Mouse (Mus musculus) right cerebral cortex, postnatal 14 days (tissue): ENCODE measurements around the gene Lix1l.
"Not testable (repeated sequence)": the region's sequence is repeated elsewhere in the genome, so short reads cannot be mapped to it uniquely, and the experiment has no call there.

Experiments
- DNase-seq: peaks from one replicate; pipeline ENCODE4 v3.0.0; 2022

Gene Lix1l

GRCm38 (mm10) chr3:96634928-96635879 lies 34.3 kb downstream of the Lix1l start, which contains the start of the genes Pex11b and Gm42957:
Gene Pex11b, plus strand, starts transcription at chr3:96635376.
Gene Gm42957, plus strand, starts transcription at chr3:96635474.
- peak; percentile 84 for DNase-seq

GRCm38 (mm10) chr3:96635906-96636305 lies 35.0 kb downstream of the Lix1l start:
- no peak for DNase-seq

- DNase-seq = no peak
Observed at GRCm38 (mm10) chr3:96636448-96636847, 35.5 kb downstream of the Lix1l start.

GRCm38 (mm10) chr3:96639219-96639618 lies 38.3 kb downstream of the Lix1l start:
- DNase-seq = peak; percentile 48

- peak; percentile 45 for DNase-seq
Observed at GRCm38 (mm10) chr3:96645018-96645649, 44.2 kb downstream of the Lix1l start, which contains the start of gene Itga10. Gene Itga10, plus strand, starts transcription at chr3:96645584.

- no peak for DNase-seq
Observed at GRCm38 (mm10) chr3:96647365-96647764, 46.4 kb downstream of the Lix1l start.

- DNase-seq = no peak
Observed at GRCm38 (mm10) chr3:96660901-96661300, 60.0 kb downstream of the Lix1l start.

- no peak for DNase-seq
Observed at GRCm38 (mm10) chr3:96662731-96663316, 61.9 kb downstream of the Lix1l start.

- DNase-seq = peak; percentile 86
Observed at GRCm38 (mm10) chr3:96663432-96664239, 62.7 kb downstream of the Lix1l start.

GRCm38 (mm10) chr3:96665732-96666363 lies 64.9 kb downstream of the Lix1l start:
- not testable (repeated sequence) for DNase-seq

GRCm38 (mm10) chr3:96666916-96667315 lies 66.0 kb downstream of the Lix1l start:
- DNase-seq = no peak

GRCm38 (mm10) chr3:96667316-96667715 lies 66.4 kb downstream of the Lix1l start:
- DNase-seq = no peak

GRCm38 (mm10) chr3:96668424-96669067 lies 67.6 kb downstream of the Lix1l start:
- no peak for DNase-seq

- peak; percentile 69 for DNase-seq
Observed at GRCm38 (mm10) chr3:96669727-96670468, 68.9 kb downstream of the Lix1l start, which contains the start of gene Ankrd35. Gene Ankrd35, plus strand, starts transcription at chr3:96670131.

- no peak for DNase-seq
Observed at GRCm38 (mm10) chr3:96671519-96671918, 70.6 kb downstream of the Lix1l start.

GRCm38 (mm10) chr3:96673514-96673913 lies 72.6 kb downstream of the Lix1l start:
- no peak for DNase-seq

GRCm38 (mm10) chr3:96674442-96674841 lies 73.5 kb downstream of the Lix1l start:
- no peak for DNase-seq

GRCm38 (mm10) chr3:96675171-96675570 lies 74.2 kb downstream of the Lix1l start:
- DNase-seq = no peak

- no peak for DNase-seq
Observed at GRCm38 (mm10) chr3:96675690-96676089, 74.7 kb downstream of the Lix1l start.
